Mouse (Mus musculus): Measurements from ENCODE around the gene Tmem104. TPM values are rescaled to one million over a fixed set of nuclear protein-coding genes. Genes with fewer than 3 reads are reported as not detected.

Gene Tmem104
- total RNA-seq, 2 experiments from 2014 or later, result 10.4 to 12.5 TPM

DNA sequence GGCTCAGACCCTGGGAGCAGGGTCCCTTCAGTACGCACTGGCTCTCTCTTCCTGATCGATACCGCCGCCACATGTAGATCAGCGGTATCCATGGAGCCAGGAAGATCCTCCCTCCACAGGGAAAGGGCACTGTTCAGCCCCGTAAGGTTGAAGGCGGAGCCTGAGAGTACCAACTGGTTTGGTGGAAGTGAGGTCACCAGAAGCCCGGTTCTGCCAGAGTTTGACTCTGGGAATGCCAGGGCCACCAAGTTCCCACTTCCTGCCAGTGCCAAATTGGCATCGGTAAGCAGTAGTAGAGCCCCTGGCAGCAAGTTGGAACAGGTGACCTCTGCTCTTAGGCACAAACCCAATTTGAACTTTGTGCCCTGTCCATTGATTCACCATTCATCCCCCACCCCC lies 22.3 kb upstream of the Tmem104 start:
- DNase-seq, result no peak

DNA sequence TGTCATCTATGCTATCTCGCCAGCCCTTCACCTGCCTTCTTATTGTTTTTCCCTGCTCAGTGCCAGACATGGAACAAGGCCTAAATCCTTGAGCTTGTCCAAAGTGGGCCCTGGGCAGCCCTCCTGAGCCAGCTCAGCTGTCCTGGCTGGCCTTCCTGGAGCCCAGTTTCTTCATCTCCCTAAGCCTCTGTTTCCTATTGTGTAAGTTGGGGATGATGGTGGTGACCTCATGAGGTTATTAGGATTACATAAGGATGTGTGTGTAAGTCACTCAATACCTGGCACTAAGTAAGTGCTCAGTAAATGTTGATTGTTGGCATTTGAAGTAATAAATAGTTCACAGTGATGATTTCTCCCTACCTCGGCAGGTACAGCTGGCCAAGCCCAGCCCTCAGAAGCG lies 20.5 kb upstream of the Tmem104 start:
- no peak for DNase-seq
- intact Hi-C loops (cut with DNase I), result no loop called here

More for the DNA sequence above, 22.3 kb upstream of the Tmem104 start:
- intact Hi-C loops (cut with DNase I), result no loop called here

DNA sequence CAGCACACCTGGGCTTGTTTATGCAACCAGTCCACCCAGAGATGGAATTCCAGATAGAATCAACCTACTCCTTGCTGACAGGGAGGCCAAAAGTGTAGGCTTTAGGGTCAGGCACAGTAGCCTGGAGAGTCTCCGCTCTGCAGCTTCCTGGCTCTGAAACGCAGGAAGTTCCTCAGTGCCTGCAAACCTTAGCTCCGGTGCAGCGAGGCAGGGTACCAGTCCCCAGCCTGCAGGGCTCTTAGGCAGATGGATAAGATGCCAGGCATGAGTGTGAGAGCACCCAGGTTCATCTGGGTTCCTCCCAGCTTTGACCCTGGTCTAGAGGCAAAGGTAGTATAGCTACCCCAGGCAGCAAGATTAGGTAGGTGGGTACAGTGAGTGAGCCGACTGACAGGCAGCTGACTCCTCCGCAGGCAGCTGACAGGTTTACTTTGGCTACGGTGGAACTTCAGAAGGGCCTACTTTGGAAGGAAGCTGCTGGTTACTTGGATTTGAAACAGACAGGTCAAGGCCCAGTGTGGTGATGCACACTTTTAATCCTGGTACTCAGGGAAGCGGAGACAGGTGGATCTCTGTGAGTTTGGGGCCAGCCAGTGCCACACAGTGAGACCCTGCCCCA lies 19.5 kb upstream of the Tmem104 start:
- no peak for DNase-seq
- intact Hi-C loops (cut with DNase I), result no loop called here

DNA sequence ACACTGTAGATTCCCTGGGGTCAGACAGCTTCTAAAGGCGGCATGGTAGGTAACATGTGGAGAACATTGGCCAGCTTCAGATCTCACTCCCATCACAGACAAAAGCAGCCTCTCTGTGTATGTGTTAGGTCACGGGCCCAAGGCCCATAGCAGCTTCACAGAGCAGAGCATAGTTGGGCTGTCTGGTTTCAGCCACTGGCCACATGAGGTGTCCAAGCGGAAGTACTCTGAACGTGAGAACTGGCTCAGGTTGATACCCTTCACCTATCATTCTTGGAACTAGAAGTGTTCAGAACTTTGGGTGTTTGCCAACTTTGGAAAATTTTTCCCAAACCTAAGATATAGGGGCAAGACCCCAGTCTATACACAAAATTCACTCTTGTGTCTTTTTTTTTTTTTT lies 17.9 kb upstream of the Tmem104 start:
- intact Hi-C loops (cut with DNase I), result no loop called here
- DNase-seq, result no peak

DNA sequence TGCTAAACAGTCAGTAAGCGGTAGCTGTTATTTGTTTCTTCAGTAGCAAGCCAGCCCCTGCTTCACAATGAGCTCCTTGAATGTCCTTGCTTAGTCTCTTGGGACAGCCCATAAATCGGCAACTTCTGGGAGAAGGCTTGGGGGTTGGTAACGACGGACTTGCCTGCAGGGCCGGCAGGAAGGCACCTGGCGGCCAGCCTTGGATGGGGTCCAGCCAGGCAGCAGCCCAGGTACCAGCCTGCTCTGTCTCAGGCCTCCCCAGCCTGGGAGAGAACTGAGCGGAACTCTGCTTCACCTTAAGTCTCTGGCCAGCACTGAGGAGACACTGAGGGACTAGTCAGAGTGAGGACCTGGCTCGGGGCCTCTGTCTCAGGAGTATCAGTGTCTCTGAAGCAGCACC lies 16.2 kb upstream of the Tmem104 start:
- intact Hi-C loops (cut with DNase I), result no loop called here
- DNase-seq, result no peak

DNA sequence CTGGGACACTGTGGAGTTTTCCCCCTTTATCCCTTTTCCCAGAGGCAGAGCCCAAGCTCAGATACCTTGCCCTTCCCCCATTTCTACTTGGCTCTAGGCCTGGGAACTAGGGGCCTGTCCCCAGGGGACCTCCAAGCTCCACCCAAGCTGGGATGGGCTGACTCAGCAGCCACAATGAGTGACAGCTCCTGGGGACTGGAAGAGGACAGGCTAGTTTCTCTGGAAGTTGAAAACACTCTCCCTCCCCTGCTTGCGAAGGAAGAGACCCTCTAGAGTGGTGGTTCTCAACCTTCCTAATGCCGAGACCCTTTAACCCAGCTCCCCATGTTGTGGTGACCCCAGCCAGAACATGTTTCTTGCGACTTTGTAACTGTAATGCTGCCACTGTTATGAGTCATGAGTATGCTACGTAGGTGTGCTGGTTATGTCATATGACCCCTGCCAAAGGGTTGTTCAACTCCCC lies 14.4 kb upstream of the Tmem104 start:
- peak in 1 of 2 experiments; percentile 55 for DNase-seq
- intact Hi-C loops (cut with DNase I), result no loop called here

DNA sequence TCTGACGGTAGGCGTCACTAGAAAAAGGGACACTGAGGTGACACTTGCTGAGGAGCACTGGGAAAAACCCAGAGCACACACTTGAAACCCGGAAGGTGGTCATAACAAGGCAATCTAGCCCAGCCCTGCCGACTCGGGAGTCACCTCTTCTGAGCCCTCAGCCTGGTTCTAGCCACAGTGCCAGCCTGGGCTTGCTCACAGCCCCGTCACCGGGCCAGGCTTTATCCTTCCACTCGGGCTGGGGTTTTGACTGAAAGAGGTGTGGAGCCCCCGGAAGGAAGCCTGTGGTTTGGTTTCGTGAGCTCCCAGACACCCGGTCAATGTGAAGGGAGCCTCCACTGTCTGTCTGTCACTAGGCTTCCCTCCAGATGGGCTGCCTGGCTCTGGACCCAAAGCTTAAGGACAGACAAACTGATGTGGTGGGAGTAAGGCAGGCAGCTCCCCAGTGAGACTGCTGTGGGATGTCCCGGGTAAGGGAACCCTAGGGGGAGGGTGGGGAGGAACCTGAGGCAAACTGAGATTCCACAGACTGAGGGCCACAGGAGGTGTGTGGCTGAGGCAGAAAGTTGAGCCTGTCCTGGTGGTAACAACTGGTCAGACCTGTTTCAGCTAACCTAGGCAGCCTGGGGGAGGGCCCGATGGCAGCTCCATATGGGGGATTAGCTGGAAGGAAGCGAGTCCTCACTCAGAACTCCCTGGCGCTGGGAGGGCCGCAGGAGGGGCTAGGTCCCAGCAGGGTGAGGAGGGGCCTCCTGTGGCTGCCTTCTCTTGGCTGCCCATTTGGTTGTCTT lies 13.5 kb upstream of the Tmem104 start:
- intact Hi-C loops (cut with DNase I), result no loop called here
- no peak for DNase-seq

DNA sequence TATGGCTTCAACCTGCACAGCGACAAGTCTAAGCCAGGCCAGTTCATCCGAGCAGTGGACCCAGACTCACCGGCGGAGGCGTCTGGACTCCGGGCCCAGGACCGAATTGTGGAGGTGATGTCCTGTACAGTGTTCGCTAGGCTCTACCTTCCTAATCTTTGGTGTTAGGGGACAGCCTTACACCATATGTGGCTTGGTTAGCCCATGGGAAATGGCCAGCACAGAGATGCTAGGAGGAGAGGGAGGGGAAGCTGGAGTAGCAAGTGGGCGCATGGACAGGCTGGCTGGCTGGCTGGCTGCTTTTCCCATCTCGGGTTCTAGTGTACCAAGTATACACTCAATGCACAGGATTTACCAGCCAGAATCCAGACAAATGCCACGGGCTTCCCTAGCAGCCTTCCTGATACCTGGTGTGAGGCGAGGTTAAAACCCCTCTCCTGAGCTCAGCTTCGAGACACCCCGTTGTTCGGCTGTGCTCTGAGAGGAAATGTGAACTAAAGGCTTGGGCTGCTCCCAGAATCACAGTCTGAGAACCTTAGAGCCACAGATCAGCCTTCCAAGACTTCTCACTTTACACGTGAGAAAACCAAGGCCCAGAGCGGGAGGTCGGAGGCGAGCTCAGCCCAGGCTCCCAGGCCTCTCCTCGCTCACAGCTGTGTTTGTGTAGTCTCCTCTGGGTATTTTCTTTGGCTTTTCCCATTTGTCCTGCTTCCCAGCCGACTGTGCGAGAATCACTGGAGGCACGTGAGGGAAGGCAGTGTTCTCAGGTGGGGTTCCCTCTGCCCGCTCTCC lies 10.7 kb upstream of the Tmem104 start:
- intact Hi-C loops (cut with DNase I), result no loop called here
- no peak for DNase-seq

DNA sequence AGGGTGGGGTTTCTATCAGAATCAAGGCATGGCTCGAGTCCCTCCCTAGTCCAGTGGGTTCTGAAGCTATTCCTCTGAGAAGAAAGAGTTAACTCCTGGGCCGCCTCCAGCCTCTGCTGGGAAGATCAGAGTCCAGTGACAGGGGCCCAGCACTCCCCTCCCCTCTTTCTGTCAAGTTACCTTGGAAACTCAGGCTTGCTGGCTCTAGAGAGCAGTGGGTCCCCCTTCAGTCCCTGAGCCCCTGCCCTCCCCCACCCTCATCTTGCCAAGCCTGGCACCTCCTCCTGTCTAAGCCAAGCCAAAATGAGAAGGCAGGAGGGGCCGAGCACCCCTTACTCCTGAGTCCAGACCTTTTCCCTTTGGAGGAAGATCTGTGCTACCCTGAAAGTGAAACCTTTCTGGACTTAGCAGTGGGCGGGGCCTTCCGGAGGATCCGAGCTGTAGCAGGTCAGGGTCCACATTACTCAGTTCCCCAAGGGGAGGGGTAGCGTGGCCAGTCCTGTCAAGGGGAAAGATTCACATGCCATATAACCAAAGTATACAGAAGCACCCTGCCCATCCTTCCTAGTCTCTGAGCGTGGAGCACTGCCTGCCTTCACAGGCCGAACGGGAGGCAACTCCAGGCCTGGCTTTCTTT lies 9.6 kb upstream of the Tmem104 start:
- intact Hi-C loops (cut with DNase I), result no loop called here
- no peak for DNase-seq

DNA sequence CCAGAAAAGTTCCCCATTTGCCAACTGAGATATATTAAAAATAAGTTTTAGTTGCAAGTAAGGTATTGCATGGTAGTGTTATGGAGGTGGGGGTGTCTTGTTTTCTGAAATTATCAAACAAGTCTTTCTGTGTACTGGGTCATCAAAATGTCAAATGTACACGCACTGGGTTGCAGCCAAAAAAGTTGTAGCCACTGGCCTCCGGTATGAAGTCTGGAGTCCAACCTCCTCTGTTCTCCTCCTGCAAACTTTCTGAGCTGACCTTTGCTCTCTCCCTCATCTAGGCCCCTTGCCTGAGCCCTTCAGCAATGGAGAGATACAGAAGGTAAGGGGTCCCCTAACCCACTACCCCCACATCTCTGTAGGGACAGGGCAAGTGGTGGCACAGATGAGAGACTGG lies 8.5 kb upstream of the Tmem104 start:
- intact Hi-C loops (cut with DNase I), result no loop called here
- DNase-seq, result no peak

DNA sequence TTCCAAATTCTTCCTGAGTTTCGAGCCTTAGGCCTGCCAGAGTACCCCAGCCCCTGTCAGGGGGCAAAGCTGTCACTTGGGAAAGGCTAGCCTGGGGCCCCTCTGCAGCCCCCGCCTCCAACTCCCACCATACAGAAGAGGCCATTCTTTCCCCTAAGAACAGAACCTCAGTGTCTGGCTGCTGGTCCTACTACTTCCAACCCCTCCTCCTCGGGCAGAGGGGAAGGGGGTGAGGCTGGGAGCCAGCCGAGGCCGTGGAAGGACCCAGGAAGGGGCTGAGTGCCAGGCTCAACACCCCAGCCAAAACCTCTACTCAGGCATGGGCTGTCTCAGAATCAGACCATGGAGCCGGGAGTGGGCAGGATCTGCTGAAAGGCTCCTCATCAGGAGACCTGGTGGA lies 8.1 kb upstream of the Tmem104 start:
- no peak for DNase-seq
- intact Hi-C loops (cut with DNase I), result no loop called here

DNA sequence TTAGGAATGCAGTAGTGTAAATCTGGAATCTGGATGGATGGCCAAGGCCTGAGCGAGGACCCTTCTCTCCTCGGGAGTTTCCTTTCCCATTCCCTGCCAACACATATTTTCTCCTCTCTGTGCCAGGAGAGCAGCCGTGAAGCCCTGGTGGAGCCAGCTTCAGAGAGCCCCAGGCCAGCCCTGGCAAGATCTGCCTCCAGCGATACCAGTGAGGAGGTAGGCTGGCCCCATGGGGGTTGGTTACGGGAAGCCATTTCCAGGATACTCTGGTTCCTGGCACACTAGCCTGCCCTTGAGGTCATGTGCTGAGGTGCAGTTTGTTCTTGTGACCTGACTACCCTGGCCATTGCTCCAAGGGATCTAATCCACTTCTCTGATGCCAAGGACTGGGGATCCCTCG lies 7.4 kb upstream of the Tmem104 start:
- DNase-seq, result no peak
- intact Hi-C loops (cut with DNase I), result no loop called here

DNA sequence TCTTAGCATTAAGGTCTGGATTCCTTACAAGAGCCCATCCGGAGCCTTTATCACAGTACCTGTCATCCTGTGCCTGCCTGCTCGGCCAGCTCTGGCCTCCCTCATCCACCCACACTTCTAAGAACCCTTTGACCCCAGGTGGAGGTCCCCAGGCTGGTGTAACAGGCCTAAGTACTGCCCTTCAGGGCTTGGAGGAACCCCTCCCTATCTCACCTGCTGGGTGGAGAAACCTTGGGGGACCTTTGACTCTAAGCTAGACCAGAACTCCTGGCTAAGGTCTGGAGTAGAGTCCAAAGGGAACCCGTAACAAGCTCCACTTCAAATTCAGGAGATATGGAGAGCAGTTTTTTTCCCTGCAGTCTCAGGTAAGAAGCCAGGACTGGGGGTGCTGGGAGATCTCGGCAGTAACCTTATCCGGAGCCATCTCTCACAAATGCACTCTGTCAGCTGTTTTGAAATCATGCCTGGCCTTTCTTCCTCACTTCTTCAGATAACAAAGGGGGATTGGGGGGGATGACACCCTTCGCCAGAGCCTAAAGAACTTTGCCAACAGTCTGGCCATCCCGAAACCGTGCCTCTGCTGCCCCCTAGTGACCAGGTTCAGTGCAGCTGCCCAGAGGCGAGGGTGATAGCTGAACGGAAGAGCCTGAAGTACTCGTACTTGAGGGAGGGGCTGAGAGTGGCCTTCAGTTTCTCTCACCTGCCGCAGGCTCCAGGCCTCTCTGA lies 5.2 kb upstream of the Tmem104 start:
- intact Hi-C loops (cut with DNase I), result loop anchor here (1.0 kb wide), 2 partner anchors 21 to 99 kb away; no protein-coding TSS in a partner anchor
- DNase-seq, result peak; percentile 85 to 88

DNA sequence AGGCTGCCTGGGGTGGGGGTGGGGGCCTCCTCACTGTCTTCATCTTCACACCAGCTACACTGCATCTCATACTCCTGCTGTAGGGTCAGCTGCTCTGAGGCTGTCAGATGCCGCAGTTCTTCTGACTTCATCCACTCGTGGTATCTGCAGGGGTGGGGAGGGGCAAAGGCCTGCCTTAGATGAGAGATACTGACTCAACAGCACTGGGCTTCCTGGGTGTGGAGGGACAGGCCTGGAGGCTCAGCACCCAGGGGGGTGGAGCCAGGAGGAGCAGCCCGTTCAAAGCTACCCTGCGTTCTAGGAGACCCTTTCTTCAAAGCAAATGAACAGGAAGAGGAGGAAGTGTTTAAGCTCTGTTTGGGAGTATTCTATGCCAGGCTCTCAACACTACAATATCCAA lies 2.3 kb upstream of the Tmem104 start:
- no peak for DNase-seq
- intact Hi-C loops (cut with DNase I), result no loop called here

DNA sequence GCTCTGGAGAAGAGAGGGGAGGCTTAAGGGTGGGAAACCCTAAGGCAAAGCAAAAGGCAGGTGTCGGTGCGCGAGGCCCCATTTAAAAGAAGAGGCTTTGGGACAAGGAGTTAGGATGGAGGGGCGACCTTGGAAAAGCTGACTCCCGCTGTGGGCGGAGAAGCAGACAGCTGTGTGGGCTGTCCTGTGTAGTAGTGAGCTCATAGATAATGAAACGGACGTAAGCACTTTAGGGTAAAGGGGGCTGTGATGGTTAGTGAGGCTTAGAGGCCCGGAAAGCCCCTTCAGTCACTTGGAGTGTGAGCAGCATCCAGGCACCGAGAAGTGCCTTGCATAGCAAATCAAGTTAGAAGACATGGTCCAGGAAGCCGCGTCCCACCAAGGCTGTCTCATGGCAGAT lies 406 bp downstream of the Tmem104 start, which contains the start of gene Nat9:
Gene Nat9 (minus strand): TSS at position 167 of the 400 bp plus-strand sequence.
- DNase-seq, result no peak
- intact Hi-C loops (cut with DNase I), result no loop called here

DNA sequence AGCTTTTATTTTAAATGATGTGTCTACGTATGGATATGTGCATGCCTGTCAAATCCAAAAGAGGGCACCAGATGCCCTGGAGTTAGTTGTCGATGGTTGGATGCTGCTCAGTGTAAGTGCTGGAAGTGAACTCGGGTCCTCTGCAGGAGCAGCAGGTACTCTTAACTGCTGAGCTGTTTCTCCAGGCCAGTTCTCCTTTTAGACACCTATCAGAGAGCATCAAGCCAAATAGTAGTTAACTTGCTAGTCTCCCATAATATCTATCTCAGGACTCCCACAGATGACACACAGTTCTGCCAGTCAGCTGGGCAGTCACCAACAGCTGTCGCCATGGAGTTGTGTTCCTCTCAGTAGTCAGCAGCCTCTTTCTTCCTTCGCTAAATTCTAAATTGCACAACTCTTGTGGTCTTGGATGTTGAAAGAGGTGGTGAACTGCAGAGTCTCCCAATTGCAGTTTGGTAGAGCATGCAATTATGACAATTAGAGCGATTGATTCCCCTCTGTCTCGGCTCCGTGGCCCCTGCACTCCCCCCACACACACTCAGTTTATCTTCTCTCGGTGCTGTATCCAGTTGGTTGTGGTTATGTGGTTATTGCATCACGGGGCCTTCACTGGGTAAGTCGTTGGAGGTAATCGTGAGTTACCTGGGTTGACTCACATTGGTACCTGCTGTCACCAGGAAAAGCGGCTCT lies 1.4 kb downstream of the Tmem104 start:
- DNase-seq, result no peak
- intact Hi-C loops (cut with DNase I), result no loop called here

DNA sequence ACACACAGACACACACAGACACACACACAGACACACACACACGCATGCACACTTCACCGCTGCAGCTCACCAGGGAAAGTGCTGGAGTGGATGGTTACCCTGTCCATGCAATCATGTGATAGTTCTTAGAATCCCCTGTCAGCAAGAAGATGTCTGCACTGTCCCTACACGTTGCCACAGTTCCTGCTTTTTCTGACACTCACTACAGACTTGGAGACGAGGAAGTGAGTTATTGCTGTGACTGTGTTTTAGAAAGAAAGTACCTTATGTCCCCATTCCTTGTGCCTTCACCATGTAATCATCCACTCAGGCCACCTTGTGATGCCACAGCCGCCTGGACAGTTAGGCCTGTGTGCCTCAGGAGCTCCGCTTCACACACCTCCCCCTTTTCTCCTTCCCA lies 2.0 kb downstream of the Tmem104 start:
- intact Hi-C loops (cut with DNase I), result no loop called here
- DNase-seq, result no peak

DNA sequence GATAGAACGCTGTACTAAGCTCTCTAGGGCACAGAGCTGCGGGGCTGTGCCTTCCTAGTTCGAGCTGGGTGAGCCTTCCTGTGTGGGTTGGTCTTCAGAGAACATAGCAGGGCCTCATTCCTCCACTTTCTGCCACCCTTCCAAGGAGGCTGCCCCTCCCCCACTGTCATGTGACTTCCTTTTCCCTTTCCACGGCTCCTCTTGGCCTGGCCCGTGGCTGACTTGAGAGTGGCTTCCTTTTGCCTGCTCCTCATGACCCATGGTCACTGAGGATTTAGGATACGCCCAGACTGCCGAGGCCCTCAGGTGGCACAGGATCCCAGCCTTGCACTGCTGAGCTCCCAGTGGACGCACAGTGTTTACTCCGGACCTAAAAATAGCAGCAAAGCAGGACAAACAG lies 4.9 kb downstream of the Tmem104 start:
- intact Hi-C loops (cut with DNase I), result no loop called here
- peak; percentile 68 to 69 for DNase-seq

DNA sequence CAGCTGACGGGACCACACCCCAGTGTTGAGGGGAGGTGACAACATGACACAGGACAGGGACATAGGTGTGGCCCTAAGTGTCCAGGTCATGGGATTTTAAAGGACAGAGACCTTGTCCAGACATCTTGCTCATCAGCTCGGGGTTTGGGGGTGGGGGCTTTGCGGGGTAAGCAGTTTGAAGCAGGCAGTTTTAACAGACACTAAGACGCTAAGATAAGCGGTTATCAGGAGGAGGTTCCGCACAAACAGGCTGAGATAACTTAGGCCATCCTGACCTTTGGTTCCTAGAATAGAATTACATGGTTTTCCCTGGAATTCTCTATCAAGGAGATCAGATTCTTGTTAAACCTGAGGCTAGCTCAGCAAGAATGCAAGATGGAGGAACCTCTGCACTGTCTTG lies 7.4 kb downstream of the Tmem104 start:
- no peak for DNase-seq
- intact Hi-C loops (cut with DNase I), result no loop called here

DNA sequence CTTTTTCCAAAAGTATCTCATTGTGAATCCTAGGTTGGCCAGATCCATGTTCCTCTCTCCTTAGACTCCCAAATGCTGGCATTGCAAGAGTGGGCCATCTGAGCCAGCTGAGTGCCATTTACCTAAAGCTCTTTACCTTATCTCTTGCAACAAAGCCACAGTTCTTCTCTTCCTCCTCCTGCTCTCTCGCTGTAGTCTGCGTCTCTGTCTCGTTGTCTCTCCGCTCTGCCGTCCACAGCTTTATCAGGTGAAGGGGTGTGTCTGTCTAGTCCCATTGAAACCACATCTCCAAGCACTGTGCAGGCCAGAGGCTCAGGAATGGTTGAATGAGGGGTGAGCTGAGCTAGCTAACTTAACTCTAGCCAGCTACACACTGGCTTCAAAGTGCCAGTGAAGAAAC lies 8.6 kb downstream of the Tmem104 start:
- no peak for DNase-seq
- intact Hi-C loops (cut with DNase I), result no loop called here
